Mouse (Mus musculus) limb, embryonic 10.5 days (tissue): Measurements from ENCODE around the gene Cdkn2a. TPM values are rescaled to one million over a fixed set of nuclear protein-coding genes. Genes with fewer than 3 reads are reported as not detected.

Experiments
- DNase-seq: peaks from one replicate; pipeline ENCODE4 v3.0.0-alpha.2; 2017; ENCODE audit warnings: low spot score
- H3K27ac ChIP-seq: fragments of 300-500 bp; sonication (generic); 2 replicates; pipeline ENCODE4 v1.5.1; 2016; ENCODE audit warnings: mild to moderate bottlenecking
- H3K27me3 ChIP-seq: fragments of 300-500 bp; sonication (generic); 2 replicates; pipeline ENCODE4 v1.6.1; 2016; ENCODE audit warnings: low read depth, mild to moderate bottlenecking; ENCODE audit not compliant: poor library complexity, severe bottlenecking
- H3K36me3 ChIP-seq: fragments of 300-500 bp; sonication (generic); 2 replicates; pipeline ENCODE4 v1.6.1; 2016; ENCODE audit warnings: mild to moderate bottlenecking, moderate library complexity
- H3K4me1 ChIP-seq: fragments of 300-500 bp; sonication (generic); 2 replicates; pipeline ENCODE4 v1.6.1; 2016
- H3K4me3 ChIP-seq: fragments of 300-500 bp; sonication (generic); 2 replicates; pipeline ENCODE4 v1.5.1; 2016; ENCODE audit warnings: mild to moderate bottlenecking, moderate library complexity
- H3K9me3 ChIP-seq: fragments of 300-500 bp; sonication (generic); replicated peaks from 2 replicates; pipeline ENCODE4 v1.6.1; 2016; ENCODE audit warnings: mild to moderate bottlenecking
- WGBS: fragments of 180-500 bp; shearing (Covaris S2); methylation state at CpG from one replicate; pipeline ENCODE4 v1.1.7; 2016; 5-methylcytosine and 5-hydroxymethylcytosine counted together
- polyA plus RNA-seq: library from polyadenylated mRNA; unstranded; fragments of >200 nt; fragmentation: Nextera tagmentation; extraction: Ambion mirVana; gene quantifications from 2 replicates; pipeline ENCODE4 v1.2.1, GENCODE M21; 2016

Cdkn2a gene
- polyA plus RNA-seq, 1 experiment from 2014 or later: not detected

DNA sequence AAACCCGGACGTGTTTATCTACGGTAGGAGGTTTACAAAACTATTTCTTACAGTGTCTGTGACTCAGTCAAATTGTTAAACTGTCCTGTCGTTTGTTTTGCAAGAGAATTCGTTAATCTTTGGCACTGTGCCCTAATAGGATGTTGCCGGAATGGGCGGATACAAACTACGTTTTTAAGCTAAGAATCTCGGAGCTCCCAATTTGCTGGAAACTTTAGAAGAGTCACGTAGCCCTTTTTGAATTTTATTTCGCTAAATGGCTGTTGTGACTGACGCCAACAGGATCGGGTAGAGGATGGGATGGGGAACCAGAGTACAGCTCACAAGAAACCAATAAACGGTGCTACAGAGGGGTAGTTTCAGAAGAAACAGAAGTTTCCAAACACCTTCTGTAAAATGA, 20.4 kb downstream of the Cdkn2a start:
- Histone ChIP-seq H3K27me3 (peaks cover 96% of the 10 kb centered on the region), H3K36me3 (no peaks in the 10 kb centered on the region), H3K27ac (no peak overlapping the region), H3K9me3 (no peaks in the 10 kb centered on the region), H3K4me1 (no peaks in the 10 kb centered on the region), H3K4me3 (no peak overlapping the region)
- WGBS: under 1% methylated on average over 14 of the region's 14 CpGs
- DNase-seq: no peak

GRCm38 (mm10) chr4:89273585-89273984, 20.9 kb downstream of the Cdkn2a start:
- Histone ChIP-seq H3K9me3 (no peaks in the 10 kb centered on the region), H3K4me3 (no peak overlapping the region), H3K36me3 (no peaks in the 10 kb centered on the region), H3K27me3 (peaks cover 92% of the 10 kb centered on the region), H3K27ac (no peak overlapping the region), H3K4me1 (no peaks in the 10 kb centered on the region)
- peak; percentile 48 for DNase-seq
- WGBS: 0% methylated on average over 9 of the region's 9 CpGs

DNA sequence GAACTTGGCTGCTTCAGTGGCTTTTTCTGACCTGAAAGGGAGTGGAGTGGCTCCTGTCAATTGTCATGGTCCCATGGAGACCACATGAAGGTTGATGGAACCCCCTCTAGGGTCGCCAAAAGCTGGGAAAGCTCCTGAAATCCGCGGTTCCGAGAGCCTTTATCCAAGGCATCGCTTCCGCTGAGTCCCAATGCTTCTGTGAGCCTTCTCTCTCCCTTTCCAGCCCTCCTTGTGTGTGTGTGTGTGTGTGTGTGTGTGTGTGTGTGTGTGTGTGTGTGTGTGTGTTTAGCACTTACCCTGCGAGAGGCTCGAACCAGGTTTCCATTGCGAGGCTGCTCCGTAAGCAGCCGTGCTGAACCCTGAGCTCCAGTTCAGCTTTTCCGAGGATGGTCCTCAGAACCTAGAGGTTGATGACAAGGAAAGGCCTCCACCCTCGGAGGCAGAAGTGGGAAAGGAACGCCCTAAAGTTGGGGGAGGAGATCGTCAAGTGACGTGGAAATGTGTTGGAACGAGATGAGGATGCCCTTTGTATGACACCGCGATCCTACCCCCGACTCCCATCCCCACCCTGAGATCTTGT, 21.4 kb downstream of the Cdkn2a start:
- Histone ChIP-seq H3K4me3 (no peak overlapping the region), H3K27ac (no peak overlapping the region), H3K9me3 (no peaks in the 10 kb centered on the region), H3K27me3 (peaks cover 86% of the 10 kb centered on the region), H3K4me1 (no peaks in the 10 kb centered on the region), H3K36me3 (no peaks in the 10 kb centered on the region)
- DNase-seq: peak; percentile 54
- under 1% methylated on average over 20 of the region's 20 CpGs for WGBS

- Histone ChIP-seq H3K9me3 (no peaks in the 10 kb centered on the region), H3K27ac (no peak overlapping the region), H3K4me1 (no peaks in the 10 kb centered on the region), H3K4me3 (no peak overlapping the region), H3K36me3 (no peaks in the 10 kb centered on the region), H3K27me3 (peaks cover 78% of the 10 kb centered on the region)
- 4% methylated on average over 18 of the region's 18 CpGs for WGBS
- peak; percentile 57 for DNase-seq
Observed at GRCm38 (mm10) chr4:89272101-89272718, 22.2 kb downstream of the Cdkn2a start.

DNA sequence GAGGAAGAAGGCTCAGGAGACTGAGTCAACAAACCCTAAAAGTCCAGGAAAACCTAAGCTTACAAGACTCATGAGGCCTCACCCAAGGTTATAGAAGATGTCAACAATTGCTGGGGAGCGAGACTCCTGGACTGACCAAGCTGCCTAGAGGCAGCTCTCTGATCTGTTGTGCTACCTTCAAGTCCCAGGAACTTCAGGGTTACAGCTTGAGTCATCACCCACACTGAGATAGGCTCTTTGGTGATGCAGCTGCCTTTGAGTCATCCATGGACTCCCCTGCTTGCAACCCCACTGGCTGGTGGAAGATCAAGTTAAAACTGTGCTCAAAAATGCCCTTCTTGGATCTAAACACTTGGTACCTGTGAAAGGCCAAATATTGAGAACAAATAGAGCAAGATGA, 36.7 kb downstream of the Cdkn2a start:
- no peaks in the 10 kb centered on the region for H3K9me3 ChIP-seq
- H3K36me3 ChIP-seq: no peaks in the 10 kb centered on the region
- DNase-seq: no peak
- no peaks in the 10 kb centered on the region for H3K27me3 ChIP-seq
- 83% methylated on average over 1 of the region's 1 CpGs for WGBS
- no peak overlapping the region for H3K4me3 ChIP-seq
- no peaks in the 10 kb centered on the region for H3K4me1 ChIP-seq
- H3K27ac ChIP-seq: no peak overlapping the region

- Histone ChIP-seq H3K9me3 (no peaks in the 10 kb centered on the region), H3K27ac (no peak overlapping the region), H3K27me3 (no peaks in the 10 kb centered on the region), H3K4me3 (no peak overlapping the region), H3K4me1 (no peaks in the 10 kb centered on the region), H3K36me3 (no peaks in the 10 kb centered on the region)
- DNase-seq: no peak
- WGBS: 96% methylated on average over 8 of the region's 8 CpGs
Observed at GRCm38 (mm10) chr4:89234446-89234845, 60.0 kb downstream of the Cdkn2a start.

Other genes starting within 250 kb of the Cdkn2a start
- gene Mtap, start 157.5 kb downstream of the Cdkn2a start, polyA plus RNA-seq: 117 and 141 TPM in 2 replicates
- 0.18 and 0.34 TPM in 2 replicates for gene Cdkn2b, start 16.4 kb upstream of the Cdkn2a start, polyA plus RNA-seq